Mouse (Mus musculus): ENCODE measurements around the gene Rab17.

GRCm38 (mm10) chr1:90981346-90981745, 11.9 kb upstream of the Rab17 start:
- TF ChIP-seq EP300 (IDR thresholded peaks at IDR 0.05; ENCODE audit: low read depth) (no peak), CTCF (IDR thresholded peaks at IDR 0.05; ENCODE audit: low read depth) (no peak)
